Mouse (Mus musculus) forelimb bud, embryonic 11.5 days (tissue): ENCODE results near the gene Clptm1l.

Source experiments
- DNase-seq: peaks from one replicate; pipeline ENCODE4 v3.0.0-alpha.2; 2012; ENCODE audit warnings: low read depth, low spot score

Clptm1l gene

DNA sequence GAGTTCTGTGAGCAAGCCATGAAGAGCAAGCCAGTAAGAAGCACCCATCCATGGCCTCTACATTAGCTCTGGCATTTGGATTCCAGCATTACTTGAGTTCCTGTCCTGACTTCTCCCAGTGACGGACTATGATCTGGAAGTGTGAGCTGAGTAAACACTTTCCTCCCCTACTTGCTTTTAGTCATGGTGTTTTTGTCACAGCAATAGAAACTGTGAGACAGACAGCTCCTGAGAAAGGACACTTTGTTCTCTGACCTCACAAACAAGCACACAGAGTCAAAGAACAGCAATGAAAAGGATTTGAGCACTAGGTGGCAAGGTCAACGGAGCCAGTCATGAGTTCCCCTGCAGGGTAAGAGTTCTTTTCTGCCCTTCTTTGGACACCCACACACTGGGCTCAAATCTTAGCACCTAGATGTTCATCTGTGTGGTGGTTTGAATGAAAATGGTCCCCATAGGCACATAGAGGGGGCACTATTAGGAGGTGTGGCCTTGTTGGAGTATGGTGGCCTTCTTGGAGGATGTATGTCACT is 56.4 kb downstream of the Clptm1l start:
- DNase-seq, result no peak
